29 mouse cellular contexts compared by ENCODE assay signal in genomic region chr14:32429030-32429602, GRCm38 (mm10). TPM values are rescaled to one million over a fixed set of nuclear protein-coding genes. Genes with fewer than 3 reads are reported as not detected.
DNase-seq lines count a peak whose midpoint lies in the region; ATAC-seq lines count a peak whose summit lies in the region.
"Had no signal": no experiment of that assay in that cellular context is flagged by ENCODE, and none has a peak within 500 bp of the region (broad histone marks: within the 10 kb centered on the region; RNA-seq: fewer than 3 reads in every experiment).

No protein-coding gene starts in this region.

- no peaks in the 10 kb centered on the region for H3K27me3 ChIP-seq in embryonic facial prominence, embryonic 14.5 days (replicated peaks; ENCODE audit: control insufficient read depth, insufficient read depth, low read length)
- peaks cover 5% of the 10 kb centered on the region; the same call in 1 of the 2 replicates for H3K27me3 ChIP-seq in embryonic facial prominence, embryonic 10.5 days (replicated peaks; ENCODE audit: low read depth, poor library complexity, severe bottlenecking)
- no peaks in the 10 kb centered on the region for H3K27me3 ChIP-seq in kidney, embryonic 14.5 days (ENCODE audit: control insufficient read depth, insufficient read depth, low read length)
- H3K27me3 ChIP-seq: embryonic facial prominence, embryonic 12.5 days; midbrain, embryonic 15.5 days had no signal

- H3K4me2 ChIP-seq in embryonic facial prominence, embryonic 14.5 days (ENCODE audit: low read depth, low read length): no peak overlapping the region
- H3K4me2 ChIP-seq in kidney, embryonic 14.5 days (replicated peaks; ENCODE audit: low read depth, low read length): no peak overlapping the region
- H3K4me2 ChIP-seq: embryonic facial prominence, embryonic 12.5 days; heart, embryonic 13.5 days; limb, embryonic 13.5 days; liver, embryonic 12.5 days; midbrain, embryonic 15.5 days; neural tube, embryonic 15.5 days had no signal

- H3K4me3 ChIP-seq in embryonic facial prominence, embryonic 14.5 days (ENCODE audit: low read depth, low read length): no peak overlapping the region
- no peak overlapping the region for H3K4me3 ChIP-seq in embryonic facial prominence, embryonic 10.5 days
- no peak overlapping the region for H3K4me3 ChIP-seq in kidney, embryonic 14.5 days (ENCODE audit: low read length)
- H3K4me3 ChIP-seq: embryonic facial prominence, embryonic 12.5 days; erythroblast, embryonic 14.5 days; heart, embryonic 13.5 days; limb, embryonic 13.5 days; liver, embryonic 12.5 days; megakaryocyte, embryonic 14.5 days; midbrain, embryonic 15.5 days; myocyte; neural tube, embryonic 15.5 days had no signal

- peak; percentile 5 for DNase-seq in embryonic facial prominence, embryonic 14.5 days (ENCODE audit: low spot score)
- no peak for DNase-seq in embryonic facial prominence, embryonic 10.5 days (ENCODE audit: low spot score)
- DNase-seq in kidney, postnatal 25 days: no peak
- peak; percentile 31 for DNase-seq in testis, postnatal 10 days (ENCODE audit: low spot score)
- DNase-seq in testis, postnatal 14 days (ENCODE audit: low spot score): no peak
- no peak for DNase-seq in frontal cortex, postnatal 14 days (ENCODE audit: low spot score in 2 of 2)
- DNase-seq in frontal cortex, postnatal 36 days (ENCODE audit: low spot score in 2 of 2): no peak
- DNase-seq: adrenal gland, postnatal 14 days; cerebellum, adult 8-10 months; cerebellum, postnatal 36 days; gastrocnemius, postnatal 14 days; heart, adult 18-20 months; kidney, postnatal 4 days; lung, adult 2 months; right cerebral cortex, postnatal 14 days had no signal

- H3K27ac ChIP-seq in embryonic facial prominence, embryonic 14.5 days (replicated peaks; ENCODE audit: low read depth, low read length): no peak overlapping the region
- no peak overlapping the region for H3K27ac ChIP-seq in embryonic facial prominence, embryonic 10.5 days (replicated peaks)
- no peak overlapping the region for H3K27ac ChIP-seq in kidney, embryonic 14.5 days (ENCODE audit: low read depth, low read length)
- H3K27ac ChIP-seq: embryonic facial prominence, embryonic 12.5 days; heart, embryonic 13.5 days; limb, embryonic 13.5 days; liver, embryonic 12.5 days; midbrain, embryonic 15.5 days; neural tube, embryonic 15.5 days; stomach, postnatal 0 days had no signal

- H3K9ac ChIP-seq in embryonic facial prominence, embryonic 14.5 days (ENCODE audit: low read depth, low read length): no peak overlapping the region
- no peak overlapping the region for H3K9ac ChIP-seq in kidney, embryonic 14.5 days (ENCODE audit: low read depth, low read length)
- H3K9ac ChIP-seq: embryonic facial prominence, embryonic 12.5 days; heart, embryonic 13.5 days; limb, embryonic 13.5 days; liver, embryonic 12.5 days; midbrain, embryonic 15.5 days; neural tube, embryonic 15.5 days had no signal

- no peak; the same call in 1 of the 2 replicates for ATAC-seq in embryonic facial prominence, embryonic 14.5 days (ENCODE audit: low read depth)
- ATAC-seq in kidney, embryonic 14.5 days (ENCODE audit: low FRiP score, low TSS enrichment): peak; percentile 80
- ATAC-seq: forebrain, embryonic 14.5 days; intestine, postnatal 0 days; liver, embryonic 12.5 days; midbrain, embryonic 15.5 days had no signal

- H3K9me3 ChIP-seq in embryonic facial prominence, embryonic 14.5 days (ENCODE audit: control insufficient read depth, low read length): no peaks in the 10 kb centered on the region
- H3K9me3 ChIP-seq in embryonic facial prominence, embryonic 10.5 days: no peaks in the 10 kb centered on the region
- no peaks in the 10 kb centered on the region for H3K9me3 ChIP-seq in kidney, embryonic 14.5 days (ENCODE audit: control insufficient read depth, low read length)
- H3K9me3 ChIP-seq: embryonic facial prominence, embryonic 12.5 days; heart, embryonic 13.5 days; limb, embryonic 13.5 days; liver, embryonic 12.5 days; megakaryocyte, embryonic 14.5 days; midbrain, embryonic 15.5 days; neural tube, embryonic 15.5 days had no signal

- H3K36me3 ChIP-seq in embryonic facial prominence, embryonic 14.5 days (ENCODE audit: control insufficient read depth, insufficient read depth, low read length): no peaks in the 10 kb centered on the region
- no peaks in the 10 kb centered on the region for H3K36me3 ChIP-seq in embryonic facial prominence, embryonic 10.5 days (replicated peaks)
- no peaks in the 10 kb centered on the region for H3K36me3 ChIP-seq in kidney, embryonic 14.5 days (ENCODE audit: control insufficient read depth, insufficient read depth, low read length)
- H3K36me3 ChIP-seq: embryonic facial prominence, embryonic 12.5 days; heart, embryonic 13.5 days; limb, embryonic 13.5 days; liver, embryonic 12.5 days; midbrain, embryonic 15.5 days; neural tube, embryonic 15.5 days had no signal

- WGBS in embryonic facial prominence, embryonic 14.5 days: 45% methylated on average over 7 of the region's 8 CpGs
- WGBS in embryonic facial prominence, embryonic 10.5 days: 47% methylated on average over 8 of the region's 8 CpGs
- 17% methylated on average over 8 of the region's 8 CpGs for WGBS in kidney, embryonic 14.5 days

- no peaks in the 10 kb centered on the region for H3K4me1 ChIP-seq in embryonic facial prominence, embryonic 14.5 days (ENCODE audit: control insufficient read depth, insufficient read depth, low read length)
- peaks cover 22% of the 10 kb centered on the region for H3K4me1 ChIP-seq in embryonic facial prominence, embryonic 10.5 days
- peaks cover 4% of the 10 kb centered on the region; the same call in 1 of the 2 replicates for H3K4me1 ChIP-seq in kidney, embryonic 14.5 days (ENCODE audit: control insufficient read depth, insufficient read depth, low read length)
- H3K4me1 ChIP-seq: embryonic facial prominence, embryonic 12.5 days; heart, embryonic 13.5 days; limb, embryonic 13.5 days; liver, embryonic 12.5 days; megakaryocyte, embryonic 14.5 days; midbrain, embryonic 15.5 days had no signal

RNA-seq across cellular contexts. Expression of gene Slc18a3, which starts 35.5 kb away (rescaled TPM):
- 0.67 and 0.84 TPM in 2 replicates for polyA plus RNA-seq in embryonic facial prominence, embryonic 14.5 days (2014; fragmentation: Nextera tagmentation; extraction: Ambion mirVana)
- 0.45 and 2.2 TPM in 2 replicates for polyA plus RNA-seq in embryonic facial prominence, embryonic 10.5 days (2016; fragmentation: Nextera tagmentation; extraction: Ambion mirVana)
- not detected in 2 replicates for polyA plus RNA-seq in kidney, embryonic 14.5 days (2014; fragmentation: Nextera tagmentation; extraction: Ambion mirVana)
- polyA plus RNA-seq: erythroblast, embryonic 14.5 days; myocyte had no signal

RNA-seq across cellular contexts. Expression of gene Chat, which starts 36.7 kb away (rescaled TPM):
- polyA plus RNA-seq in embryonic facial prominence, embryonic 14.5 days (2014; fragmentation: Nextera tagmentation; extraction: Ambion mirVana): not detected in 2 replicates
- 0.36 and 0.39 TPM in 2 replicates for polyA plus RNA-seq in embryonic facial prominence, embryonic 10.5 days (2016; fragmentation: Nextera tagmentation; extraction: Ambion mirVana)
- polyA plus RNA-seq in kidney, embryonic 14.5 days (2014; fragmentation: Nextera tagmentation; extraction: Ambion mirVana): 0.08 TPM in 1 of 2 replicates, not detected in the other
- polyA plus RNA-seq: embryonic facial prominence, embryonic 12.5 days; erythroblast, embryonic 14.5 days; forebrain, embryonic 14.5 days; limb, embryonic 13.5 days; liver, embryonic 12.5 days; lung, adult 2 months; myocyte had no signal

RNA-seq across cellular contexts. Expression of gene 1700024G13Rik, which starts 40.9 kb away (rescaled TPM):
- 1.2 TPM in 1 of 2 replicates, not detected in the other for polyA plus RNA-seq in embryonic facial prominence, embryonic 14.5 days (2014; fragmentation: Nextera tagmentation; extraction: Ambion mirVana)
- not detected in 2 replicates for polyA plus RNA-seq in embryonic facial prominence, embryonic 10.5 days (2016; fragmentation: Nextera tagmentation; extraction: Ambion mirVana)
- polyA plus RNA-seq in kidney, embryonic 14.5 days (2014; fragmentation: Nextera tagmentation; extraction: Ambion mirVana): not detected in 2 replicates
- polyA plus RNA-seq: embryonic facial prominence, embryonic 12.5 days; erythroblast, embryonic 14.5 days; frontal cortex, adult 2 months; heart, embryonic 13.5 days; limb, embryonic 13.5 days; liver, embryonic 12.5 days; myocyte; neural tube, embryonic 15.5 days; stomach, postnatal 0 days had no signal

Comparison
In these comparisons a context has a peak if more than half of its experiments do, and no peak if none do; other contexts are left out.
1. DNase-seq: peak in embryonic facial prominence, embryonic 14.5 days (single experiment) and testis, postnatal 10 days (single experiment); none in embryonic facial prominence, embryonic 10.5 days (single experiment), kidney, postnatal 25 days (0 of 2), testis, postnatal 14 days (single experiment), frontal cortex, postnatal 14 days (0 of 2) and frontal cortex, postnatal 36 days (0 of 2).